Mouse (Mus musculus) CH12.LX (cell line): Measurements from ENCODE around the gene Gm49384. TPM values are rescaled to one million over a fixed set of nuclear protein-coding genes. Genes with fewer than 3 reads are reported as not detected.

Experiments used
- DNase-seq: peaks from one replicate; pipeline ENCODE4 v3.0.0-alpha.2; 2013; ENCODE audit errors: extremely low read depth
- H3K27ac ChIP-seq: 2 replicates; pipeline ENCODE4 v1.5.1; 2012; ENCODE audit warnings: low read depth, mild to moderate bottlenecking, control low read depth, moderate library complexity; ENCODE audit not compliant: insufficient read depth
- H3K27me3 ChIP-seq: replicated peaks from 2 replicates; pipeline ENCODE3; 2012; ENCODE audit warnings: inconsistent platforms
- H3K36me3 ChIP-seq, 2 experiments: replicated peaks in 1 of 2; 2 replicates each; pipeline versions ENCODE3 to v1.6.1; 2012; ENCODE audit warnings: inconsistent platforms in 1 of 2, low read length in 1 of 2, mild to moderate bottlenecking in 1 of 2, mixed read lengths in 1 of 2, moderate library complexity in 1 of 2; ENCODE audit not compliant: control insufficient read depth in 1 of 2, insufficient read depth in 1 of 2
- H3K4me1 ChIP-seq, 2 experiments: 2 replicates each; pipeline ENCODE4 v1.6.1; 2012; ENCODE audit warnings: inconsistent platforms in 1 of 2, moderate library complexity in 1 of 2; ENCODE audit not compliant: insufficient read depth in 2 of 2, control insufficient read depth in 1 of 2
- H3K4me2 ChIP-seq: 2 replicates; pipeline ENCODE4 v1.6.1; 2012; ENCODE audit warnings: low read depth, mild to moderate bottlenecking, control low read depth; ENCODE audit not compliant: poor library complexity, insufficient read depth, severe bottlenecking
- H3K4me3 ChIP-seq, 3 experiments: fragments of 150-350 bp in 1 of 3; sonication (generic) in 1 of 3; replicated peaks in 1 of 3; 2 replicates each; pipeline versions ENCODE3 to v1.5.1; 2011 to 2012; ENCODE audit warnings: low read depth in 2 of 3, low read length in 2 of 3, mild to moderate bottlenecking in 2 of 3, moderate library complexity in 2 of 3, control low read depth in 1 of 3, improper control_type of control experiment in 1 of 3, inconsistent platforms in 1 of 3, mixed read lengths in 1 of 3; ENCODE audit not compliant: poor library complexity in 1 of 3
- H3K79me2 ChIP-seq: replicated peaks from 2 replicates; pipeline ENCODE4 v1.6.1; 2012; ENCODE audit warnings: mild to moderate bottlenecking, moderate library complexity; ENCODE audit not compliant: control insufficient read depth, poor library complexity, insufficient read depth, severe bottlenecking; ENCODE audit errors: extremely low read depth
- H3K9ac ChIP-seq: 2 replicates; pipeline ENCODE4 v1.6.1; 2012; ENCODE audit warnings: low read depth, mild to moderate bottlenecking, control low read depth, moderate library complexity; ENCODE audit not compliant: insufficient read depth
- H3K9me3 ChIP-seq: replicated peaks from 2 replicates; pipeline ENCODE3; 2012; ENCODE audit warnings: low read length, inconsistent platforms, mixed read lengths
- BHLHE40 ChIP-seq: IDR thresholded peaks from 2 replicates; pipeline ENCODE4 v1.6.1; 2011; ENCODE audit warnings: mild to moderate bottlenecking, low read depth, low read length, improper control_type of control experiment
- CTCF ChIP-seq, 2 experiments: IDR thresholded peaks in 1 of 2; conservative IDR thresholded peaks in 1 of 2; 2 replicates each; pipeline ENCODE4 v1.5.1; 2011 to 2012; ENCODE audit warnings: low read depth in 2 of 2, low read length in 2 of 2, improper control_type of control experiment in 1 of 2, inconsistent platforms in 1 of 2, mild to moderate bottlenecking in 1 of 2, moderate library complexity in 1 of 2
- ELF1 ChIP-seq: IDR thresholded peaks from 2 replicates; pipeline ENCODE4 v1.6.1; 2014; ENCODE audit warnings: low read depth, mild to moderate bottlenecking, inconsistent platforms, low read length, improper control_type of control experiment
- ETS1 ChIP-seq: conservative IDR thresholded peaks from 2 replicates; pipeline ENCODE4 v1.6.1; 2012; ENCODE audit warnings: low read depth, mild to moderate bottlenecking, inconsistent platforms, low read length, improper control_type of control experiment, moderate library complexity
- HCFC1 ChIP-seq: IDR thresholded peaks from 2 replicates; pipeline ENCODE4 v1.6.1; 2012; ENCODE audit warnings: low read depth, mild to moderate bottlenecking, inconsistent platforms, low read length, improper control_type of control experiment
- JUN ChIP-seq: IDR thresholded peaks from 2 replicates; pipeline ENCODE4 v1.6.1; 2011; ENCODE audit warnings: low read depth, mild to moderate bottlenecking, low read length, improper control_type of control experiment, moderate library complexity; ENCODE audit not compliant: insufficient read depth
- JUND ChIP-seq: conservative IDR thresholded peaks from 2 replicates; pipeline ENCODE4 v1.6.1; 2011; ENCODE audit warnings: low read depth, low read length, improper control_type of control experiment
- KAT2A ChIP-seq: IDR thresholded peaks from 2 replicates; pipeline ENCODE4 v1.6.1; 2012; ENCODE audit warnings: low read length, improper control_type of control experiment, inconsistent platforms; ENCODE audit not compliant: insufficient replicate concordance
- MAX ChIP-seq: IDR thresholded peaks from 2 replicates; pipeline ENCODE4 v1.6.1; 2011; ENCODE audit warnings: low read length, improper control_type of control experiment
- MEF2A ChIP-seq: IDR thresholded peaks from 2 replicates; pipeline ENCODE4 v1.6.1; 2014; ENCODE audit warnings: low read depth, mild to moderate bottlenecking, inconsistent platforms, low read length, improper control_type of control experiment, borderline replicate concordance
- MYC ChIP-seq: IDR thresholded peaks from 2 replicates; pipeline ENCODE4 v1.6.1; 2011; ENCODE audit warnings: low read depth, mild to moderate bottlenecking, improper control_type of control experiment, low read length
- NELFE ChIP-seq: IDR thresholded peaks from 2 replicates; pipeline ENCODE4 v1.6.1; 2011; ENCODE audit warnings: low read depth, low read length, improper control_type of control experiment
- NRF1 ChIP-seq: IDR thresholded peaks from 2 replicates; pipeline ENCODE4 v1.6.1; 2014; ENCODE audit warnings: low read depth, mild to moderate bottlenecking, inconsistent platforms, low read length, improper control_type of control experiment, moderate library complexity
- PAX5 ChIP-seq: IDR thresholded peaks from 2 replicates; pipeline ENCODE4 v1.6.1; 2012; ENCODE audit warnings: low read length, inconsistent platforms, mixed read lengths
- POLR2AphosphoS2 ChIP-seq: IDR thresholded peaks from 2 replicates; pipeline ENCODE4 v1.6.1; 2011; ENCODE audit warnings: low read depth, low read length, improper control_type of control experiment
- RAD21 ChIP-seq: IDR thresholded peaks from 2 replicates; pipeline ENCODE4 v1.6.1; 2011; ENCODE audit warnings: low read depth, mild to moderate bottlenecking, low read length, improper control_type of control experiment, moderate library complexity
- RCOR1 ChIP-seq: conservative IDR thresholded peaks from 2 replicates; pipeline ENCODE4 v1.6.1; 2012; ENCODE audit warnings: low read depth, mild to moderate bottlenecking, inconsistent platforms, low read length, improper control_type of control experiment
- SIN3A ChIP-seq: IDR thresholded peaks from 2 replicates; pipeline ENCODE4 v1.6.1; 2012; ENCODE audit warnings: low read length, improper control_type of control experiment, inconsistent platforms
- SMC3 ChIP-seq: IDR thresholded peaks from 2 replicates; pipeline ENCODE4 v1.6.1; 2011; ENCODE audit warnings: low read depth, low read length, improper control_type of control experiment
- UBTF ChIP-seq: IDR thresholded peaks from 2 replicates; pipeline ENCODE4 v1.6.1; 2012; ENCODE audit warnings: low read depth, mild to moderate bottlenecking, inconsistent platforms, low read length, improper control_type of control experiment, moderate library complexity
- USF1 ChIP-seq: IDR thresholded peaks from 2 replicates; pipeline ENCODE4 v1.6.1; 2014; ENCODE audit warnings: low read depth, mild to moderate bottlenecking, inconsistent platforms, low read length, improper control_type of control experiment
- USF2 ChIP-seq: conservative IDR thresholded peaks from 2 replicates; pipeline ENCODE4 v1.6.1; 2011; ENCODE audit warnings: low read depth, low read length, improper control_type of control experiment
- ZC3H11A ChIP-seq: IDR thresholded peaks from 2 replicates; pipeline ENCODE4 v1.6.1; 2012; ENCODE audit warnings: low read depth, mild to moderate bottlenecking, inconsistent platforms, low read length, improper control_type of control experiment
- ZKSCAN1 ChIP-seq: IDR thresholded peaks from 2 replicates; pipeline ENCODE4 v1.6.1; 2012; ENCODE audit warnings: low read depth, inconsistent platforms, low read length, improper control_type of control experiment, borderline replicate concordance
- ZMIZ1 ChIP-seq: IDR thresholded peaks from 2 replicates; pipeline ENCODE4 v1.6.1; 2012; ENCODE audit warnings: low read depth, mild to moderate bottlenecking, inconsistent platforms, low read length, improper control_type of control experiment
- ZNF384 ChIP-seq: IDR thresholded peaks from 2 replicates; pipeline ENCODE4 v1.6.1; 2012; ENCODE audit warnings: low read depth, low read length, improper control_type of control experiment, inconsistent platforms
- dilution Hi-C: fragments of 300-500 bp; cut with MboI; formaldehyde crosslinking; loops from 2 replicates; pipeline ENCODE4 v1.14.3; 2020; ENCODE audit warnings: low sequenced_read_pairs; ENCODE audit not compliant: extremely low pct_unique_long_range_greater_than_20kb, extremely low pct_ligation_motif_present
- in situ Hi-C: fragments of 300-500 bp; cut with MboI; formaldehyde crosslinking; loops from 3 replicates; pipeline ENCODE4 v1.14.3; 2019; ENCODE audit warnings: low sequenced_read_pairs, low pct_ligation_motif_present, low pct_unique_long_range_greater_than_20kb, mixed read lengths
- polyA plus RNA-seq: library from polyadenylated mRNA; unstranded; fragments of >175 nt; gene quantifications from 2 replicates; pipeline ENCODE4 v1.2.1, GENCODE M21; 2012; ENCODE audit warnings: low read depth; ENCODE audit not compliant: insufficient read length
- total RNA-seq, 2 experiments: library from RNA; depleted of rRNA; stranded (reverse); fragments of 300-350 nt in 1 of 2; fragments of >200 nt in 1 of 2; gene quantifications; 2 replicates each; pipeline ENCODE4 v1.2.3; 2012 to 2014

Gm49384 gene
- total and polyA plus RNA-seq, 3 experiments, result 23.4 to 54.9 (median 34.4) TPM

DNA sequence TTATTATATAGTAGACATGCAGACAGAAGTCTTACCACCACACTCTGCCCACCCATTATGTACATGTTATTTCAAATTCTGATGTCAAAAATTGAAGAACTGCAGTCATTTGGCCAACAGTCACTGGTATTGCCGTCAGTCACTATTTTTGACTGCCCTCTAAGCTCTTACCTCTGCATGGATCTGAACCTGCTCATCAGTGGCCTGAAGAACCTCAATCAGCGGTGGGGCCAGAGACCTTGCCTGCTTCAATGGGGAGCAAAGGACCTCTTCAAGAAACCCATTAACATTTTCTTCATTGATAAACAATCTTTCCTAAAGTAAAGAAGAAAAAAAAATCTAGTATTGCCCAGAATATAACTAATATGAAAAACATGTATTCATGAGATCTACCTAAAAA is 11.4 kb downstream of the Gm49384 start:
- H3K4me2 ChIP-seq, result no peak overlapping the region
- dilution Hi-C loops (no loop called here), in situ Hi-C loops (no loop called here)
- no peaks in the 10 kb centered on the region for H3K27me3 ChIP-seq
- no peaks in the 10 kb centered on the region for H3K9me3 ChIP-seq
- TF ChIP-seq NELFE (no peak), JUN (no peak), ZC3H11A (no peak), ETS1 (no peak), NRF1 (no peak), JUND (no peak), POLR2AphosphoS2 (no peak), ZMIZ1 (no peak), SMC3 (no peak)
- TF ChIP-seq, all 38 proteins: peak for 0
- no peak for DNase-seq
- Histone ChIP-seq H3K9ac (no peak overlapping the region), H3K4me3 (no peak overlapping the region), H3K27ac (no peak overlapping the region), H3K79me2 (peaks cover 50% of the 10 kb centered on the region), H3K4me1 (peaks cover 2 to 19% of the 10 kb centered on the region in 2 experiments; a peak in 3 of 4 replicates), H3K36me3 (peaks cover 17 to 36% of the 10 kb centered on the region in 2 experiments)

GRCm38 (mm10) chr12:69191396-69191795 is 12.7 kb downstream of the Gm49384 start:
- no peak for DNase-seq
- dilution Hi-C loops, result no loop called here
- Histone ChIP-seq H3K4me2 (no peak overlapping the region), H3K27ac (no peak overlapping the region)
- TF ChIP-seq ZMIZ1, result no peak
- no peak for TF ChIP-seq PAX5
- TF ChIP-seq ZNF384, result no peak
- TF ChIP-seq USF1, result no peak
- no peak for TF ChIP-seq MAX
- TF ChIP-seq, all 38 proteins: peak for 0
- H3K9ac ChIP-seq, result no peak overlapping the region
- peaks cover 5 to 28% of the 10 kb centered on the region in 2 experiments; a peak in 3 of 4 replicates for H3K4me1 ChIP-seq
- H3K36me3 ChIP-seq, result peaks cover 17 to 42% of the 10 kb centered on the region in 2 experiments
- H3K27me3 ChIP-seq, result no peaks in the 10 kb centered on the region
- H3K4me3 ChIP-seq, result no peak overlapping the region
- in situ Hi-C loops, result no loop called here
- peaks cover 55% of the 10 kb centered on the region for H3K79me2 ChIP-seq
- no peaks in the 10 kb centered on the region for H3K9me3 ChIP-seq

DNA sequence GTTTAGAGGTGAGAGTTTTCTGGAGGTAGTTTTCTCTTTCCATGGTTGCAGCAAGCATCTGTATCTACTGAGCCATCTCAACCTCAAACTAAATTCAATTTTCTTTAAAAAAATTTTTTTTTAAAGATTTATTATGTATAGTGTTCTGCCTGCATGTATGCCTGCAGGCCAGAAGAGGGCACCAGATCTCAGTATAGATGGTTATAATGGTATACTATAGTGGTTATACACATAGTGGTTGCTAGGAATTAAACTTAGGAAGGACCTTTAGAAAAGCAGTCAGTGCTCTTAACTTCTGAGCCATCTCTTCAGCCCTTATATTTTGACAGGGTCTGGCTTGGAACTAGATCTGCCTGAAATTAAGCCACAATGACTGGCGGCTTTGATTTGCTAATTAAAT is 13.5 kb downstream of the Gm49384 start:
- in situ Hi-C loops, result no loop called here
- H3K27me3 ChIP-seq, result no peaks in the 10 kb centered on the region
- no peak for DNase-seq
- peaks cover 5 to 28% of the 10 kb centered on the region in 2 experiments; a peak in 3 of 4 replicates for H3K4me1 ChIP-seq
- H3K9ac ChIP-seq, result no peak overlapping the region
- H3K27ac ChIP-seq, result no peak overlapping the region
- dilution Hi-C loops, result no loop called here
- H3K79me2 ChIP-seq, result peaks cover 50% of the 10 kb centered on the region
- H3K36me3 ChIP-seq, result peaks cover 17 to 44% of the 10 kb centered on the region in 2 experiments
- H3K9me3 ChIP-seq, result no peaks in the 10 kb centered on the region
- no peak overlapping the region for H3K4me2 ChIP-seq
- no peak overlapping the region for H3K4me3 ChIP-seq
- no peak for TF ChIP-seq ETS1
- TF ChIP-seq PAX5, result no peak
- no peak for TF ChIP-seq ELF1
- TF ChIP-seq UBTF, result no peak
- no peak for TF ChIP-seq KAT2A
- no peak for TF ChIP-seq POLR2AphosphoS2
- TF ChIP-seq SIN3A, result no peak
- TF ChIP-seq MEF2A, result no peak
- no peak for TF ChIP-seq USF1
- no peak for TF ChIP-seq MYC
- TF ChIP-seq USF2, result no peak
- no peak for TF ChIP-seq HCFC1
- peak; percentile 18; the same call in 1 of the 2 replicates for TF ChIP-seq RAD21
- TF ChIP-seq RCOR1, result no peak
- TF ChIP-seq ZKSCAN1, result no peak
- TF ChIP-seq CTCF (conservative IDR thresholded peaks at IDR 0.05 in 1 of 2, IDR thresholded peaks at IDR 0.05 in 1 of 2; ENCODE audit: low read depth in 2 of 2, low read length in 2 of 2), result peak in 1 of 2 experiments; percentile 54; a peak in 2 of 4 replicates
- no peak for TF ChIP-seq BHLHE40
